Mouse (Mus musculus): ENCODE measurements around the gene E030018B13Rik. TPM values are rescaled to one million over a fixed set of nuclear protein-coding genes. Genes with fewer than 3 reads are reported as not detected.
A peak's percentile ranks its signal among the peaks of the same experiment; 100 is the strongest.

The E030018B13Rik gene
- total RNA-seq, 1 experiment from 2014 or later, result not detected

GRCm38 (mm10) chr7:63934530-63934929 lies 17.9 kb downstream of the E030018B13Rik start:
- ATAC-seq (replicated peaks; ENCODE audit: low read depth, poor library complexity, severe bottlenecking), result no peak

GRCm38 (mm10) chr7:63935809-63936187 lies 19.1 kb downstream of the E030018B13Rik start:
- ATAC-seq (replicated peaks; ENCODE audit: low read depth, poor library complexity, severe bottlenecking), result no peak

- ATAC-seq (replicated peaks; ENCODE audit: low read depth, poor library complexity, severe bottlenecking), result peak; percentile 23
These were observed 19.7 kb downstream of the E030018B13Rik start for GRCm38 (mm10) chr7:63936188-63936985.

GRCm38 (mm10) chr7:63936986-63937235 lies 20.3 kb downstream of the E030018B13Rik start:
- ATAC-seq (replicated peaks; ENCODE audit: low read depth, poor library complexity, severe bottlenecking), result no peak

- ATAC-seq (replicated peaks; ENCODE audit: low read depth, poor library complexity, severe bottlenecking), result peak; percentile 7
These were observed 20.8 kb downstream of the E030018B13Rik start for GRCm38 (mm10) chr7:63937236-63938065.

- ATAC-seq (replicated peaks; ENCODE audit: low read depth, poor library complexity, severe bottlenecking), result no peak
These were observed 21.6 kb downstream of the E030018B13Rik start for GRCm38 (mm10) chr7:63938066-63938913.

- ATAC-seq (replicated peaks; ENCODE audit: low read depth, poor library complexity, severe bottlenecking), result peak; percentile 58
These were observed 22.3 kb downstream of the E030018B13Rik start, which contains the start of gene Klf13 for GRCm38 (mm10) chr7:63938914-63939396. TSS of gene Klf13 (minus strand) at chr7:63938915.

GRCm38 (mm10) chr7:63939397-63939951 lies 22.8 kb downstream of the E030018B13Rik start:
- ATAC-seq (replicated peaks; ENCODE audit: low read depth, poor library complexity, severe bottlenecking), result peak; percentile 30

GRCm38 (mm10) chr7:63940321-63940720 lies 23.7 kb downstream of the E030018B13Rik start:
- no peak for ATAC-seq (replicated peaks; ENCODE audit: low read depth, poor library complexity, severe bottlenecking)

GRCm38 (mm10) chr7:63941050-63941449 lies 24.4 kb downstream of the E030018B13Rik start:
- no peak for ATAC-seq (replicated peaks; ENCODE audit: low read depth, poor library complexity, severe bottlenecking)

GRCm38 (mm10) chr7:63941501-63941900 lies 24.8 kb downstream of the E030018B13Rik start:
- ATAC-seq (replicated peaks; ENCODE audit: low read depth, poor library complexity, severe bottlenecking), result peak; percentile 7; the same call in 1 of the 2 replicates

- no peak for ATAC-seq (replicated peaks; ENCODE audit: low read depth, poor library complexity, severe bottlenecking)
These were observed 27.3 kb downstream of the E030018B13Rik start for GRCm38 (mm10) chr7:63943946-63944345.

GRCm38 (mm10) chr7:63947514-63948487 lies 31.1 kb downstream of the E030018B13Rik start:
- no peak for ATAC-seq (replicated peaks; ENCODE audit: low read depth, poor library complexity, severe bottlenecking)

- ATAC-seq (replicated peaks; ENCODE audit: low read depth, poor library complexity, severe bottlenecking), result no peak
These were observed 32.5 kb downstream of the E030018B13Rik start for GRCm38 (mm10) chr7:63949176-63949575.

- ATAC-seq (replicated peaks; ENCODE audit: low read depth, poor library complexity, severe bottlenecking), result no peak
These were observed 34.4 kb downstream of the E030018B13Rik start for GRCm38 (mm10) chr7:63950931-63951607.

- peak; percentile 23 for ATAC-seq (replicated peaks; ENCODE audit: low read depth, poor library complexity, severe bottlenecking)
These were observed 35.6 kb downstream of the E030018B13Rik start for GRCm38 (mm10) chr7:63952077-63952898.

GRCm38 (mm10) chr7:63955440-63955839 lies 38.8 kb downstream of the E030018B13Rik start:
- no peak for ATAC-seq (replicated peaks; ENCODE audit: low read depth, poor library complexity, severe bottlenecking)

Measured in common myeloid progenitor, adult 5-6 weeks (primary cell).